Mouse (Mus musculus): ENCODE results near the gene Tmem184b. TPM values are rescaled to one million over a fixed set of nuclear protein-coding genes. Genes with fewer than 3 reads are reported as not detected.

Tmem184b gene
- total and polyA plus RNA-seq, 2 experiments from 2014 or later: 30.1 to 75.7 TPM

GRCm38 (mm10) chr15:79417379-79417778, 14.0 kb upstream of the Tmem184b start:
- WGBS: 94% methylated on average over 3 of the region's 3 CpGs
- no peak overlapping the region for H3K9ac ChIP-seq (replicated peaks; ENCODE audit: low read length, poor library complexity, severe bottlenecking)
- TF ChIP-seq CTCF (IDR thresholded peaks at IDR 0.05): no peak
- H3K4me2 ChIP-seq (ENCODE audit: low read depth, low read length, poor library complexity, severe bottlenecking): no peak overlapping the region
- H3K27me3 ChIP-seq (ENCODE audit: insufficient read depth, low read length): no peaks in the 10 kb centered on the region
- ATAC-seq (ENCODE audit: low FRiP score) (no peak), DNase-seq (ENCODE audit: low spot score) (no peak)
- H3K4me1 ChIP-seq (ENCODE audit: insufficient read depth, low read length): no peaks in the 10 kb centered on the region
- H3K4me3 ChIP-seq (ENCODE audit: low read depth, low read length): no peak overlapping the region
- H3K36me3 ChIP-seq (ENCODE audit: insufficient read depth, low read length): peaks cover 46% of the 10 kb centered on the region
- no peak overlapping the region for H3K27ac ChIP-seq (ENCODE audit: low read depth, low read length)
- no peaks in the 10 kb centered on the region for H3K9me3 ChIP-seq (ENCODE audit: low read length)

GRCm38 (mm10) chr15:79416460-79417085, 13.2 kb upstream of the Tmem184b start:
- 93% methylated on average over 10 of the region's 10 CpGs for WGBS
- no peak for TF ChIP-seq CTCF (IDR thresholded peaks at IDR 0.05)

GRCm38 (mm10) chr15:79414513-79414912, 11.1 kb upstream of the Tmem184b start:
- no peak for ATAC-seq (ENCODE audit: low FRiP score)
- Histone ChIP-seq H3K4me3 (ENCODE audit: low read depth, low read length) (no peak overlapping the region), H3K4me1 (ENCODE audit: insufficient read depth, low read length) (no peaks in the 10 kb centered on the region), H3K9ac (replicated peaks; ENCODE audit: low read length, poor library complexity, severe bottlenecking) (no peak overlapping the region), H3K4me2 (ENCODE audit: low read depth, low read length, poor library complexity, severe bottlenecking) (no peak overlapping the region), H3K9me3 (ENCODE audit: low read length) (no peaks in the 10 kb centered on the region), H3K27ac (ENCODE audit: low read depth, low read length) (no peak overlapping the region), H3K27me3 (ENCODE audit: insufficient read depth, low read length) (no peaks in the 10 kb centered on the region), H3K36me3 (ENCODE audit: insufficient read depth, low read length) (peaks cover 22% of the 10 kb centered on the region)
- no peak for DNase-seq (ENCODE audit: low spot score)
- WGBS: 68% methylated on average over 4 of the region's 4 CpGs
- no peak for TF ChIP-seq CTCF (IDR thresholded peaks at IDR 0.05)

More at GRCm38 (mm10) chr15:79416460-79417085, 13.2 kb upstream of the Tmem184b start:
- Histone ChIP-seq H3K36me3 (ENCODE audit: insufficient read depth, low read length) (peaks cover 38% of the 10 kb centered on the region), H3K4me1 (ENCODE audit: insufficient read depth, low read length) (no peaks in the 10 kb centered on the region), H3K4me3 (ENCODE audit: low read depth, low read length) (no peak overlapping the region), H3K9me3 (ENCODE audit: low read length) (no peaks in the 10 kb centered on the region), H3K9ac (replicated peaks; ENCODE audit: low read length, poor library complexity, severe bottlenecking) (no peak overlapping the region), H3K27me3 (ENCODE audit: insufficient read depth, low read length) (no peaks in the 10 kb centered on the region), H3K4me2 (ENCODE audit: low read depth, low read length, poor library complexity, severe bottlenecking) (no peak overlapping the region), H3K27ac (ENCODE audit: low read depth, low read length) (no peak overlapping the region)
- ATAC-seq (ENCODE audit: low FRiP score) (no peak), DNase-seq (ENCODE audit: low spot score) (no peak)

GRCm38 (mm10) chr15:79413802-79414201, 10.4 kb upstream of the Tmem184b start:
- ATAC-seq (ENCODE audit: low FRiP score) (no peak), DNase-seq (ENCODE audit: low spot score) (no peak)
- Histone ChIP-seq H3K9ac (replicated peaks; ENCODE audit: low read length, poor library complexity, severe bottlenecking) (no peak overlapping the region; the same call in 1 of the 2 replicates), H3K4me2 (ENCODE audit: low read depth, low read length, poor library complexity, severe bottlenecking) (no peak overlapping the region), H3K4me3 (ENCODE audit: low read depth, low read length) (no peak overlapping the region), H3K27ac (ENCODE audit: low read depth, low read length) (no peak overlapping the region), H3K4me1 (ENCODE audit: insufficient read depth, low read length) (no peaks in the 10 kb centered on the region), H3K9me3 (ENCODE audit: low read length) (no peaks in the 10 kb centered on the region), H3K36me3 (ENCODE audit: insufficient read depth, low read length) (peaks cover 16% of the 10 kb centered on the region), H3K27me3 (ENCODE audit: insufficient read depth, low read length) (no peaks in the 10 kb centered on the region)
- 89% methylated on average over 8 of the region's 8 CpGs for WGBS
- TF ChIP-seq CTCF (IDR thresholded peaks at IDR 0.05): no peak

- Histone ChIP-seq H3K9ac (replicated peaks; ENCODE audit: low read length, poor library complexity, severe bottlenecking) (no peak overlapping the region), H3K4me3 (ENCODE audit: low read depth, low read length) (no peak overlapping the region), H3K4me2 (ENCODE audit: low read depth, low read length, poor library complexity, severe bottlenecking) (no peak overlapping the region), H3K9me3 (ENCODE audit: low read length) (no peaks in the 10 kb centered on the region), H3K4me1 (ENCODE audit: insufficient read depth, low read length) (no peaks in the 10 kb centered on the region), H3K27ac (ENCODE audit: low read depth, low read length) (no peak overlapping the region), H3K36me3 (ENCODE audit: insufficient read depth, low read length) (peaks cover 10% of the 10 kb centered on the region), H3K27me3 (ENCODE audit: insufficient read depth, low read length) (no peaks in the 10 kb centered on the region)
- DNase-seq (ENCODE audit: low spot score) (no peak), ATAC-seq (ENCODE audit: low FRiP score) (no peak)
- TF ChIP-seq CTCF (IDR thresholded peaks at IDR 0.05): no peak
- WGBS: 93% methylated on average over 3 of the region's 3 CpGs
Measured at GRCm38 (mm10) chr15:79413201-79413600, 9.8 kb upstream of the Tmem184b start.

- DNase-seq (ENCODE audit: low spot score) (no peak), ATAC-seq (ENCODE audit: low FRiP score) (no peak)
- Histone ChIP-seq H3K36me3 (ENCODE audit: insufficient read depth, low read length) (0 out of 2 replicates have a peak, but pooled peaks cover 2% of the 10 kb centered on the region), H3K4me3 (ENCODE audit: low read depth, low read length) (no peak overlapping the region), H3K27ac (ENCODE audit: low read depth, low read length) (no peak overlapping the region), H3K4me1 (ENCODE audit: insufficient read depth, low read length) (no peaks in the 10 kb centered on the region), H3K4me2 (ENCODE audit: low read depth, low read length, poor library complexity, severe bottlenecking) (no peak overlapping the region), H3K9ac (replicated peaks; ENCODE audit: low read length, poor library complexity, severe bottlenecking) (no peak overlapping the region), H3K9me3 (ENCODE audit: low read length) (no peaks in the 10 kb centered on the region), H3K27me3 (ENCODE audit: insufficient read depth, low read length) (no peaks in the 10 kb centered on the region)
- TF ChIP-seq CTCF (IDR thresholded peaks at IDR 0.05): peak; percentile 15
- 65% methylated on average over 10 of the region's 10 CpGs for WGBS
Measured at GRCm38 (mm10) chr15:79411363-79412065, 8.1 kb upstream of the Tmem184b start.
